Mouse (Mus musculus) lung, adult 2 months (tissue): Measurements from ENCODE around the gene Nelfb. TPM values are rescaled to one million over a fixed set of nuclear protein-coding genes. Genes with fewer than 3 reads are reported as not detected.

Experiments
- DNase-seq: peaks from one replicate; pipeline ENCODE4 v3.0.0; 2022
- H3K4me1 ChIP-seq: fragments of 200-500 bp; 2 replicates; pipeline ENCODE4 v1.6.1; 2011; ENCODE audit warnings: low read length; ENCODE audit not compliant: control insufficient read depth, insufficient read depth
- H3K4me3 ChIP-seq: fragments of 200-500 bp; replicated peaks from 2 replicates; pipeline ENCODE3; 2011; ENCODE audit warnings: low read depth, mild to moderate bottlenecking, control low read depth, low read length; ENCODE audit errors: extremely low read depth
- CTCF ChIP-seq: fragments of 200-500 bp; IDR thresholded peaks from 2 replicates; pipeline ENCODE4 v1.5.1; 2011; ENCODE audit warnings: mild to moderate bottlenecking, low read length, control low read depth; ENCODE audit not compliant: insufficient read depth
- POLR2A ChIP-seq: fragments of 200-500 bp; IDR thresholded peaks from 2 replicates; pipeline ENCODE4 v1.6.1; 2011; ENCODE audit warnings: low read depth, mild to moderate bottlenecking, control low read depth, low read length, borderline replicate concordance; ENCODE audit errors: extremely low read depth
- WGBS: fragments of 180-500 bp; shearing (Covaris S2); methylation state at CpG from one replicate; pipeline ENCODE4 v1.1.7; 2018; 5-methylcytosine and 5-hydroxymethylcytosine counted together
- polyA plus RNA-seq: library from polyadenylated mRNA; depleted of rRNA; stranded (reverse); fragments of >200 nt; gene quantifications from 2 replicates; pipeline ENCODE4 v1.2.3, GENCODE M21; 2012

The Nelfb gene
- polyA plus RNA-seq, 1 experiment, result 94.5 TPM

- Histone ChIP-seq H3K4me1 (peaks cover 31% of the 10 kb centered on the region), H3K4me3 (no peak overlapping the region)
- TF ChIP-seq POLR2A (no peak), CTCF (no peak)
- 57% methylated on average over 8 of the region's 8 CpGs for WGBS
- peak; percentile 38 for DNase-seq
Observed at GRCm38 (mm10) chr2:25172629-25173028, 38.7 kb downstream of the Nelfb start.

GRCm38 (mm10) chr2:25171769-25172153 is 39.5 kb downstream of the Nelfb start:
- peaks cover 26% of the 10 kb centered on the region for H3K4me1 ChIP-seq
- H3K4me3 ChIP-seq, result no peak overlapping the region
- WGBS, result 92% methylated on average over 1 of the region's 1 CpGs
- TF ChIP-seq POLR2A (no peak), CTCF (no peak)
- DNase-seq, result no peak

- 81% methylated on average over 6 of the region's 6 CpGs for WGBS
- TF ChIP-seq CTCF (no peak), POLR2A (no peak)
- H3K4me1 ChIP-seq, result peaks cover 21% of the 10 kb centered on the region
- DNase-seq, result no peak
- no peak overlapping the region for H3K4me3 ChIP-seq
Observed at GRCm38 (mm10) chr2:25171101-25171768, 40.1 kb downstream of the Nelfb start.

- 50% methylated on average over 10 of the region's 10 CpGs for WGBS
- TF ChIP-seq POLR2A (no peak), CTCF (no peak)
- DNase-seq, result peak; percentile 28
- Histone ChIP-seq H3K4me3 (no peak overlapping the region), H3K4me1 (peaks cover 14% of the 10 kb centered on the region)
Observed at GRCm38 (mm10) chr2:25170326-25171100, 40.8 kb downstream of the Nelfb start.

- peaks cover 11% of the 10 kb centered on the region for H3K4me1 ChIP-seq
- H3K4me3 ChIP-seq, result no peak overlapping the region
- DNase-seq, result peak; percentile 10
- TF ChIP-seq CTCF (no peak), POLR2A (no peak)
- 56% methylated on average over 5 of the region's 5 CpGs for WGBS
Observed at GRCm38 (mm10) chr2:25169778-25170177, 41.5 kb downstream of the Nelfb start.

GRCm38 (mm10) chr2:25168665-25168978 is 42.7 kb downstream of the Nelfb start:
- TF ChIP-seq POLR2A, result no peak
- TF ChIP-seq CTCF, result no peak
- Histone ChIP-seq H3K4me1 (peaks cover 13% of the 10 kb centered on the region), H3K4me3 (no peak overlapping the region)
- DNase-seq, result no peak
- WGBS, result 27% methylated on average over 2 of the region's 2 CpGs

GRCm38 (mm10) chr2:25167919-25168664 is 43.2 kb downstream of the Nelfb start:
- DNase-seq, result peak; percentile 63
- TF ChIP-seq POLR2A (no peak), CTCF (no peak)
- Histone ChIP-seq H3K4me3 (peak overlapping the region; percentile 53), H3K4me1 (peaks cover 17% of the 10 kb centered on the region)
- WGBS, result 1% methylated on average over 38 of the region's 41 CpGs

- WGBS, result 37% methylated on average over 4 of the region's 4 CpGs
- peaks cover 22% of the 10 kb centered on the region for H3K4me1 ChIP-seq
- no peak overlapping the region for H3K4me3 ChIP-seq
Observed at GRCm38 (mm10) chr2:25167481-25167880, 43.8 kb downstream of the Nelfb start.

GRCm38 (mm10) chr2:25157655-25158054 is 53.6 kb downstream of the Nelfb start:
- TF ChIP-seq CTCF (0 out of 2 replicates have a peak, but pooled peaks have one; percentile 3), POLR2A (no peak)
- no peak overlapping the region for H3K4me3 ChIP-seq
- no peak for DNase-seq
- H3K4me1 ChIP-seq, result peaks cover 2% of the 10 kb centered on the region; the same call in 1 of the 2 replicates
- 38% methylated on average over 2 of the region's 2 CpGs for WGBS

More at GRCm38 (mm10) chr2:25167481-25167880, 43.8 kb downstream of the Nelfb start:
- no peak for TF ChIP-seq POLR2A
- TF ChIP-seq CTCF, result no peak
- DNase-seq, result no peak

- DNase-seq, result no peak
- WGBS, result 44% methylated on average over 2 of the region's 2 CpGs
- TF ChIP-seq POLR2A (no peak), CTCF (peak; percentile 4; the same call in 1 of the 2 replicates)
- H3K4me3 ChIP-seq, result no peak overlapping the region
- peaks cover 2% of the 10 kb centered on the region; the same call in 1 of the 2 replicates for H3K4me1 ChIP-seq
Observed at GRCm38 (mm10) chr2:25156990-25157389, 54.3 kb downstream of the Nelfb start.

- DNase-seq, result no peak
- H3K4me3 ChIP-seq, result no peak overlapping the region
- H3K4me1 ChIP-seq, result peaks cover 5% of the 10 kb centered on the region
- 83% methylated on average over 3 of the region's 3 CpGs for WGBS
- no peak for TF ChIP-seq CTCF
- TF ChIP-seq POLR2A, result no peak
Observed at GRCm38 (mm10) chr2:25156177-25156576, 55.1 kb downstream of the Nelfb start.
